Mouse (Mus musculus) stomach, postnatal 0 days (tissue): ENCODE measurements around the gene Spg7. TPM values are rescaled to one million over a fixed set of nuclear protein-coding genes. Genes with fewer than 3 reads are reported as not detected.

Experiments used
- ATAC-seq: fragments of 200-750 bp; cut with Nextera tagmentation; 2 replicates; pipeline ENCODE4 v1.8.0; 2017; ENCODE audit not compliant: low FRiP score, low TSS enrichment
- DNase-seq: peaks from one replicate; pipeline ENCODE4 v3.0.0-alpha.2; 2016; ENCODE audit warnings: low spot score
- H3K27ac ChIP-seq: fragments of 300-500 bp; sonication (generic); replicated peaks from 2 replicates; pipeline ENCODE4 v1.5.1; 2014; ENCODE audit warnings: mild to moderate bottlenecking, control low read depth
- H3K27me3 ChIP-seq: fragments of 300-500 bp; sonication (generic); 2 replicates; pipeline ENCODE4 v1.6.1; 2014; ENCODE audit warnings: low read length; ENCODE audit not compliant: control insufficient read depth, insufficient read depth
- H3K36me3 ChIP-seq: fragments of 300-500 bp; sonication (generic); 2 replicates; pipeline ENCODE4 v1.6.1; 2014; ENCODE audit warnings: low read length, mixed read lengths; ENCODE audit not compliant: control insufficient read depth, insufficient read depth
- H3K4me1 ChIP-seq: fragments of 300-500 bp; sonication (generic); replicated peaks from 2 replicates; pipeline ENCODE4 v1.6.1; 2014; ENCODE audit warnings: antibody characterized with exemption; ENCODE audit not compliant: control insufficient read depth, insufficient read depth
- H3K4me2 ChIP-seq: fragments of 300-500 bp; sonication (generic); replicated peaks from 2 replicates; pipeline ENCODE4 v1.6.1; 2014; ENCODE audit warnings: low read depth, mild to moderate bottlenecking, control low read depth, moderate library complexity
- H3K4me3 ChIP-seq: fragments of 300-500 bp; sonication (generic); 2 replicates; pipeline ENCODE4 v1.5.1; 2014; ENCODE audit warnings: low read depth, low read length, control low read depth
- H3K9ac ChIP-seq: fragments of 300-500 bp; sonication (generic); 2 replicates; pipeline ENCODE4 v1.6.1; 2014; ENCODE audit warnings: mild to moderate bottlenecking, low read length, control low read depth, mixed read lengths
- H3K9me3 ChIP-seq: fragments of 300-500 bp; sonication (generic); 2 replicates; pipeline ENCODE4 v1.6.1; 2016; ENCODE audit warnings: low read length; ENCODE audit not compliant: control insufficient read depth
- CTCF ChIP-seq: IDR thresholded peaks from 2 replicates; pipeline ENCODE4 v1.5.1; 2016; ENCODE audit warnings: antibody characterized with exemption, low read depth, mild to moderate bottlenecking, moderate library complexity
- EP300 ChIP-seq: optimal IDR thresholded peaks from 2 replicates; pipeline ENCODE3; 2016; ENCODE audit warnings: antibody characterized with exemption
- WGBS: fragments of 180-500 bp; shearing (Covaris S2); extraction: QIAGEN DNeasy Blood & Tissue Kit; methylation state at CpG from one replicate; pipeline ENCODE4 v1.1.7; 2014; 5-methylcytosine and 5-hydroxymethylcytosine counted together
- polyA plus RNA-seq: library from polyadenylated mRNA; unstranded; fragments of >200 nt; fragmentation: Nextera tagmentation; extraction: Ambion mirVana; gene quantifications from 2 replicates; pipeline ENCODE4 v1.2.1, GENCODE M21; 2015

The Spg7 gene
- polyA plus RNA-seq, 1 experiment from 2014 or later: 29.6 TPM

DNA sequence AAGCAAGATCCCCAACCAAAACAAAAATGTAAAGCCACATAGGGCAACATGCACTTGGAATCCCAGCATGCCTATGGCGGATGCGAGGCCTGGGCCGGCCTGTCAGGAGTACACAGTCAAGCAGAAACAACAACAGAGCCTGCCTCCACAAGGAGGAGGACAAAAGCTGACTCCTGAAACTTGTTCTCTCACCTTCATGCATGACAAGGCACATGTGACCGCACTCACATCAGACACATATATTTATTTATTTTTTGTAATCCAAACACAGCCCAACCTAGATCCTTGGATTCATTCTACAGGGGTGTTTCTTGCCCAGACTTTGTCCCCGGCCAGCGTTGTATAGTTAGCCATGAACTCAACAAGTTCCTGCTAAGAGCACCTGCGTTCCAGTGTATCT lies 14.9 kb upstream of the Spg7 start:
- DNase-seq (peak; percentile 55), ATAC-seq (peak; percentile 66)
- Histone ChIP-seq H3K9ac (no peak overlapping the region), H3K27ac (peak overlapping the region; percentile 87), H3K4me3 (no peak overlapping the region), H3K27me3 (no peaks in the 10 kb centered on the region), H3K4me1 (0 out of 2 replicates have a peak, but pooled peaks cover 3% of the 10 kb centered on the region), H3K9me3 (no peaks in the 10 kb centered on the region), H3K36me3 (no peaks in the 10 kb centered on the region), H3K4me2 (no peak overlapping the region)
- TF ChIP-seq EP300: no peak
- no peak for TF ChIP-seq CTCF
- WGBS: 55% methylated on average over 7 of the region's 7 CpGs

- 86% methylated on average over 7 of the region's 7 CpGs for WGBS
- Histone ChIP-seq H3K27ac (peak overlapping the region; percentile 81), H3K9ac (no peak overlapping the region)
Observed at GRCm38 (mm10) chr8:123048402-123048801, 14.3 kb upstream of the Spg7 start.

DNA sequence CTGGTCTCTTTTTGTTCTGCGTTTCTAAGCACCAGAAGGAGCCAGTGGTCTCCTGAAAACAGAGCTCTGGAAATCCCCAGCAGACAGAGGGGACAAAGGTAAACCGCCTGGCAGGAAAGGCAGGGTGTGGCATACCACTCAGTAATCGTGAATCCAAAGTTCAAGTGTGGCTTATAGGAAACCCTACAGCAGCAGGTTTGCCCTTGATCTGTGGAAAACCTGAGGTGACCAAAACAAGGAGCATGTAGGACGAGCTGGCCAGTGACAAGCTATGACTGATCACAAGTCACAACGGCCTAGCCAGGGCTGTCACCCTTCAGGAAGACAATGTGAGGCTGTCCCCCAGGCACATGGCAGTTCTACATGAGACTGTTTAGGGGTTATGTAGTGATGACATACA lies 11.3 kb upstream of the Spg7 start:
- Histone ChIP-seq H3K9ac (peak overlapping the region; percentile 18; the same call in 1 of the 2 replicates), H3K9me3 (no peaks in the 10 kb centered on the region), H3K27ac (peak overlapping the region; percentile 87), H3K36me3 (no peaks in the 10 kb centered on the region), H3K27me3 (no peaks in the 10 kb centered on the region), H3K4me1 (no peaks in the 10 kb centered on the region), H3K4me2 (no peak overlapping the region), H3K4me3 (no peak overlapping the region)
- TF ChIP-seq CTCF (no peak), EP300 (no peak)
- peak; percentile 74 for DNase-seq
- peak; percentile 78 for ATAC-seq
- 43% methylated on average over 5 of the region's 5 CpGs for WGBS

More at GRCm38 (mm10) chr8:123048402-123048801, 14.3 kb upstream of the Spg7 start:
- H3K4me1 ChIP-seq: 0 out of 2 replicates have a peak, but pooled peaks cover under 1% of the 10 kb centered on the region
- no peak overlapping the region for H3K4me2 ChIP-seq
- no peak for DNase-seq
- TF ChIP-seq CTCF: no peak
- no peak for TF ChIP-seq EP300
- H3K36me3 ChIP-seq: no peaks in the 10 kb centered on the region
- ATAC-seq: peak; percentile 41
- H3K4me3 ChIP-seq: no peak overlapping the region
- H3K9me3 ChIP-seq: no peaks in the 10 kb centered on the region
- no peaks in the 10 kb centered on the region for H3K27me3 ChIP-seq

GRCm38 (mm10) chr8:123064072-123064471 lies 1.3 kb downstream of the Spg7 start:
- H3K9ac ChIP-seq: no peak overlapping the region
- ATAC-seq: no peak

GRCm38 (mm10) chr8:123064809-123065213 lies 2.1 kb downstream of the Spg7 start:
- Histone ChIP-seq H3K4me2 (peak overlapping the region; percentile 69), H3K27me3 (no peaks in the 10 kb centered on the region), H3K9ac (peak overlapping the region; percentile 92), H3K36me3 (no peaks in the 10 kb centered on the region), H3K4me1 (no peaks in the 10 kb centered on the region), H3K9me3 (no peaks in the 10 kb centered on the region), H3K4me3 (peak overlapping the region; percentile 90), H3K27ac (peak overlapping the region; percentile 92)
- WGBS: under 1% methylated on average over 14 of the region's 14 CpGs
- DNase-seq: no peak
- TF ChIP-seq EP300 (no peak), CTCF (no peak)
- peak; percentile 36 for ATAC-seq

More at GRCm38 (mm10) chr8:123064072-123064471, 1.3 kb downstream of the Spg7 start:
- Histone ChIP-seq H3K4me1 (no peaks in the 10 kb centered on the region), H3K27ac (no peak overlapping the region), H3K4me3 (no peak overlapping the region), H3K27me3 (no peaks in the 10 kb centered on the region), H3K4me2 (peak overlapping the region; percentile 69; the same call in 1 of the 2 replicates), H3K36me3 (no peaks in the 10 kb centered on the region), H3K9me3 (no peaks in the 10 kb centered on the region)
- 78% methylated on average over 4 of the region's 4 CpGs for WGBS
- no peak for DNase-seq
- TF ChIP-seq CTCF (no peak), EP300 (no peak)

GRCm38 (mm10) chr8:123065214-123066100 lies 2.7 kb downstream of the Spg7 start:
- Histone ChIP-seq H3K4me2 (peak overlapping the region; percentile 71), H3K4me3 (peak overlapping the region; percentile 90), H3K9me3 (no peaks in the 10 kb centered on the region), H3K4me1 (no peaks in the 10 kb centered on the region), H3K27ac (peak overlapping the region; percentile 92), H3K27me3 (no peaks in the 10 kb centered on the region), H3K36me3 (no peaks in the 10 kb centered on the region), H3K9ac (peak overlapping the region; percentile 92)
- DNase-seq: peak; percentile 97
- ATAC-seq: peak; percentile 97
- under 1% methylated on average over 69 of the region's 84 CpGs for WGBS
- TF ChIP-seq EP300 (no peak), CTCF (peak; percentile 79)
